Mouse (Mus musculus) retina, postnatal 1 day (tissue): ENCODE results near the gene Ascl5.
A peak's percentile ranks its signal among the peaks of the same experiment; 100 is the strongest.

ENCODE experiments used
- DNase-seq: peaks from one replicate; pipeline ENCODE4 v3.0.0-alpha.2; 2012

Gene Ascl5

DNA sequence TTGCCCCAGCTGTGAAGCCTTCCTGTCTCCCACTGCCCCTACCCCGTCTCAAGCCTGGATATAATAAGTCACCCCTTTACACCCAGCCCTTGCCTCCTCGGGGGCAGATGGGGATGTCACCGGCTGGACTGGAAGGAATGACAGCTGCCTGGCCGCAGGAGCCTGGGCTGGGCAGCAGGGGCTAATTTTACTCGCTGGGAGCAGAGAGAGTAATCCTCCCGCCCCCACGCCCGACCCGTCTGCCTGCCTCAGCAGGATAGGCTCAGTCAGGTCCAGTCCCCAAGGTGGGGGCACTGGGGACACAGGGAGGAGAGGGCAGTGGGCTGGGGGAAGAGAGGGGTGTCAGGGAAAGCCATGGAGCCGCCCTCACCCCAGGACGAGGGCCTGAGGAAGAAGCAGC is 1.9 kb downstream of the Ascl5 start, which contains the start of gene Cacna1s:
Cacna1s (plus strand) TSS at position 204 of the 400 bp plus-strand sequence.
- peak; percentile 40 for DNase-seq

DNA sequence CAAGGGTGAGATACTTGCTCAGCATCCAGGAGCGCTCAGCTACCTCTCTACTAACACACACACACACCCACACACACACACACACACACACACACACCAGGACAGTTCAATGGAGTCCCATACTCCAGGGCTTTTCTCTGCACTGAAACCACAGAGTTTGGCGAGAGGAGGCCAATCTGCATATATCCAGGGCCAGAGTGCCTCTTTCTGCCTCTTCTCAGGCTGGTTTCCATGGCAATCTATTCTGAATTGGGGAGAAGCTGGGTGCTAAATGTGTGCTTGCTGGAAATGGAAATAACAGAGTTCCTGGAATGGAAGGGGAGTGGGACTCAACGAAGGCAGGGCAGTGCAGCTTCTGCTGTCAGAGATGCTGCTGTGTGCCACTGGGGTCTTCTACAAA is 5.2 kb downstream of the Ascl5 start:
- no peak for DNase-seq

GRCm38 (mm10) chr1:136058594-136058993 is 8.0 kb downstream of the Ascl5 start:
- no peak for DNase-seq

GRCm38 (mm10) chr1:136061041-136061789 is 10.6 kb downstream of the Ascl5 start:
- no peak for DNase-seq

GRCm38 (mm10) chr1:136061790-136062141 is 11.2 kb downstream of the Ascl5 start:
- no peak for DNase-seq

- DNase-seq = no peak
Observed at GRCm38 (mm10) chr1:136063991-136064390, 13.4 kb downstream of the Ascl5 start.

DNA sequence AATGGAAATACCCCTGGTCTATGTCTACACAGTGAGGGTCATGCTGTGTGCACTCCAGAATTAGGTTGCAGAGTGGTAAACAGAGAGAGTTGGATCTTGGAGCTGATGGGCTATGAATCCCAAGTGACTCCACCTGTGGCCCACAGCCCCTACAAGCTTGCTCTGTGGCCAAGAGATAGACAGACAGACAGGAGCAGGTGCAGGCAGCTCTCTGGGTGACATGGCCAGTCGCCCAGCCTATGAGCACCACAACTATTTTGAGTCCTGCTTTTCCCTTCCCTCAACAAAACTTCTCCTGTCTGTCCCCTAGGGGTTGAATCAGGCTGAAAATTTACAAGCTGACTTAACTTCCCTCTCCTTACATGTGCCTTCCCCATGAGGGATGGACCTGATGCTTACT is 16.0 kb downstream of the Ascl5 start:
- no peak for DNase-seq

- no peak for DNase-seq
Observed at GRCm38 (mm10) chr1:136067579-136067978, 17.0 kb downstream of the Ascl5 start.

GRCm38 (mm10) chr1:136076086-136076485 is 25.5 kb downstream of the Ascl5 start:
- peak; percentile 57 for DNase-seq

DNA sequence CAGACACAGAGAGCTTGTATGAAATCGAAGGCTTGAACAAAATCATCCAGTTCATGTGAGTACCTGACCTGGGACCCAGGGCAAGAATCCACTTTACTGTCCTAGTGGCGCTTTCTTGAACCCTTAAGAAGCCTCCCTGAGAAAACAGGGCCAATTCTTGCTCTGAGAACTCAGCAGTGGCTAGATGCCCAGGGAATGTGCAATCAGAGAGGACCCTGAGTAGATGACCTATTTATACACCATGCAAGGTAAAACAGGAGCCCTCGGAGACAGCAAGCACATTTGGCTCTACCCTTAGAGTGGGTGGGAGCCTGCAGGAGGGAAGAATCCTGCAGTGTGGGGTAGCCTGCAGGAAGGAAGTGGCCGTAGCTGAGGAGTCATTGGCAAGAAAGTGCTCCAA is 27.1 kb downstream of the Ascl5 start:
- DNase-seq = no peak

DNA sequence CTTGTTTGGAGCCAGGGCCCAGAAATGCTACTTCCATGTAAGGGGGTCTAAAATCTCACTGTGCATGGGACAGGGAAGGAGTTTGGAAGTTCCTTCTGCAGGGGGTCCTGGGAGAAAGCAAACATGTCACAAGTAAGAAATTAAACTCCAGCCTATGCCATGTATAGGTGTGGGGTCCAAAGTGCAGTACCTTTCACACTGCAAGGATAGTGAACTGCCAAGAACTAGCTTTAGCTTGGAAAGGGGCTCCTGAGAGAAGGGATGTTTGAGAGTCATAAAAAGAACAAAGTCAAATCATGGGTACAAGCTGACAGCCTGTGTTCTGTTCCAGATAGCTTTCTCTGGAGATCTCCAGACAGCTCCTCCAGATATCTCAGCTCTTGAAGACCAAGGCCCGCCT is 30.6 kb downstream of the Ascl5 start:
- DNase-seq = no peak

GRCm38 (mm10) chr1:136085988-136086685 is 35.5 kb downstream of the Ascl5 start:
- no peak for DNase-seq

DNA sequence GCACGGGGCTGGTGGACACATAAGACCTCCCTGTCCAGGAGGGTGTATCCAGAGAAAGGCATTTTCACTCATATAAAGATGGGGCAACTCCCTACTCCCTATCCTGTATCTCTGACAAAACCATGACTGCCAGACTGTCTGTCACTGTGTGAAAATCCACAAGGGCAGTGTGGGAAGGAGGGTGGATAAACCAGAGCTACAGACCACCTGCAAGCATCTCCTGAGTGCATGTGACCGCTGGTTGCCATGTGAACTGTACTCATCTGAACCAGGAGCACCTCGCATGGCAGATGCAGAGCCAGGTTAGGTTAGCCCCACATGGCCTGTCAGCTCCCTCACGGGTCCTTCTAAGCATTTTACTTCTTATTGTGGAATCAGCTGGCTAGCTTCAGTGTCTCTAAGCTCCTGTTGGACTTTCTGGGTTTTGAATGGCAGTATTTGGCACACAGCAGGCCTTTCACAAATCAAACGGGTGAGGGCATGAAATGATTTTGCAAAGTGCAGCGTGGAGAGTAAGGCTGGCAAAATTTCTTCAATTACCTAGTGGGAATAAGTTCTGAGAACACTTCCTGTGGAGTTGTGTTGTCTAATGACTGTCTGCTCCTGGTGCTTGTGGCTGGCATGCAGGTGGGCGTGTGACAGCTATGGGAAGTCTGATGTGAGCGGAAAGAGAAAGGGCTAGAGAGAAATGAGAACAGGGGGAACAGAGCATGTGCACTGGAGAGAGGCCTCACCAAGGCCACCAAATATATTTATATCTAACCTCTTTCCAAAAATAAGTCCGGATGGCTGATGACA is 39.0 kb downstream of the Ascl5 start:
- DNase-seq = no peak

DNA sequence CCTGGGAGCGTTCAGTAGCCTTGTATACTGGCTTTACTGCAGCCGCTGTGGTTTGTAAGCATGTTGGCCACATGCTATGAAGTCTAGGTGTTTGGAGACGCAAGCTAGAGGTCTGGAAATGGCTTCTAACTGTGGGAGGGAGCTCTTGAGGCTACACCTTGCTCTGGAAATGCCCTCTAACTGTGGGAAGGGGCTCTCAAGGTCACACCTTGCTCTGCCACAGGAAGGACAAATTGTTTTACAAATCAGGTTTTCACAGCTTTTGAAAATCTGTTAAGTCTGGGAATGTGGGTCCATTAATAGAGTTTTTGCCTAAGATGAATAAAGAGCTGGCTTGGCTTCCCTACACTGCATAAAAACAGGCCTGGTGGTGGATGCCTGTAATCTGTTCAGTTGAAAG is 43.1 kb downstream of the Ascl5 start:
- DNase-seq = no peak

DNA sequence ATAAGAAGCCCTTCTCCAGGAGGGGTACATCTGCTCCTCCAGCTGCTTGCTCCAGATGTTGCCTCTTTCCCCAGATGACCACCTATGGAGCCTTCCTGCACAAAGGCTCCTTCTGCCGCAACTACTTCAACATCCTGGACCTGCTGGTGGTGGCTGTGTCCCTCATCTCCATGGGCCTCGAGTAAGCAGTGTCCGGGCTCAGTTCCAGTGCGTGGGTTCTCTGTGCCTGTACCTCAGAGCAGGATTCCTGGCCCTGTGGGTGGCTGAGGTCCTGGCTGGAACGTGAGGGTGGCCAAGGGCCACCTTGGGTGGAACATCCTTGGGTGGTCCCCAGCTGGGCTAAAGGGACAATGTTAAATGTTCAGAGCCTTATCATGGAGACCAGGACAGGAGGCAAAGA is 44.2 kb downstream of the Ascl5 start:
- DNase-seq = no peak
